In the genomic region with DNA sequence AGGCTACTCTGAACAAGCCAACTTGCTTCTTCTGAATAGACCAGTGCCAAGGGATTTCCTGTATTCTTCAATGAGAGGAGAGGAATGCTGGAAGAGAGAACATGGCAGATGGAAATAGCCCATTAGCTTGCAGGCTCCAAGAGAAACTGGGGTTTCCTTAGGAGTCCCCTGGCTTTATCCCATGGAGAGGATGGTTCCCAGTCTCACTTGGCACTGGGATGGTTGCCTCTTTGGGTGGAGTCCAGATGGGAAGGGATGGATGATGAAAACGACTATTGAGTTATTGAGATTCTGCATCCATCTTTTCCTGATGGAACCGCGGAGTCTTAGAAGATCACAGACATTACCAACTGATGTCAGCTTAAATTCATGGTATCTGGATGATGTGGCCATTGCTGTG, we compare ENCODE assay signal across 27 mouse cellular contexts.
"Had no signal": no experiment of that assay in that cellular context is flagged by ENCODE, and none has a peak within 500 bp of the region (broad histone marks: within the 10 kb centered on the region; RNA-seq: fewer than 3 reads in every experiment).

No protein-coding gene starts in this region.

- H3K4me3 ChIP-seq: heart, embryonic 10.5 days; heart, embryonic 12.5 days; hindbrain, embryonic 10.5 days; hindbrain, embryonic 12.5 days; intestine, embryonic 15.5 days; layer of hippocampus, adult 2 months; left cerebral cortex, adult 2 months; limb, embryonic 10.5 days; limb, embryonic 12.5 days; liver, embryonic 13.5 days; liver, embryonic 15.5 days had no signal

- H3K4me1 ChIP-seq: heart, embryonic 10.5 days; heart, embryonic 12.5 days; hindbrain, embryonic 10.5 days; hindbrain, embryonic 12.5 days; intestine, embryonic 15.5 days; limb, embryonic 10.5 days; limb, embryonic 12.5 days; liver, embryonic 13.5 days; liver, embryonic 15.5 days had no signal

- H3K27me3 ChIP-seq: heart, embryonic 12.5 days; hindbrain, embryonic 12.5 days; intestine, embryonic 15.5 days; limb, embryonic 12.5 days; liver, embryonic 13.5 days; liver, embryonic 15.5 days had no signal

- H3K9me3 ChIP-seq: heart, embryonic 10.5 days; heart, embryonic 12.5 days; hindbrain, embryonic 10.5 days; hindbrain, embryonic 12.5 days; intestine, embryonic 15.5 days; limb, embryonic 10.5 days; limb, embryonic 12.5 days; liver, embryonic 13.5 days; liver, embryonic 15.5 days had no signal

- H3K9ac ChIP-seq: heart, embryonic 12.5 days; hindbrain, embryonic 12.5 days; hindbrain, embryonic 14.5 days; intestine, embryonic 15.5 days; limb, embryonic 12.5 days; liver, embryonic 13.5 days; liver, embryonic 15.5 days had no signal

- H3K4me2 ChIP-seq: heart, embryonic 12.5 days; hindbrain, embryonic 12.5 days; hindbrain, embryonic 14.5 days; intestine, embryonic 15.5 days; limb, embryonic 12.5 days; liver, embryonic 11.5 days; liver, embryonic 13.5 days; liver, embryonic 15.5 days had no signal

- H3K36me3 ChIP-seq: heart, embryonic 10.5 days; heart, embryonic 12.5 days; hindbrain, embryonic 10.5 days; hindbrain, embryonic 12.5 days; intestine, embryonic 15.5 days; limb, embryonic 10.5 days; limb, embryonic 12.5 days; liver, embryonic 13.5 days; liver, embryonic 15.5 days had no signal

- H3K27ac ChIP-seq: heart, embryonic 10.5 days; hindbrain, embryonic 10.5 days; hindbrain, embryonic 12.5 days; hindbrain, embryonic 14.5 days; intestine, embryonic 15.5 days; layer of hippocampus, adult 2 months; left cerebral cortex, adult 2 months; limb, embryonic 10.5 days; limb, embryonic 12.5 days; liver, embryonic 13.5 days; liver, embryonic 15.5 days had no signal

- ATAC-seq: hindbrain, embryonic 16.5 days; inflammation-experienced regulatory T-cells, adult 6 months; intestine, embryonic 15.5 days; intestine, postnatal 0 days had no signal

- DNase-seq: gastrocnemius, postnatal 10 days; gastrocnemius, postnatal 25 days; heart, adult 18-20 months; heart, postnatal 10 days; heart, postnatal 4 days; kidney, adult 18-20 months; kidney, adult 8-10 months; kidney, postnatal 10 days; kidney, postnatal 25 days; kidney, postnatal 4 days; liver; liver, embryonic 13.5 days had no signal
